Mouse (Mus musculus) layer of hippocampus, adult 18-20 months (tissue): ENCODE data around the gene Chtf18. TPM values are rescaled to one million over a fixed set of nuclear protein-coding genes. Genes with fewer than 3 reads are reported as not detected.

Source experiments
- DNase-seq, 2 experiments: peaks; one replicate each; pipeline ENCODE4 v3.0.0; 2022; ENCODE audit warnings: low spot score in 2 of 2
- microRNA-seq, 2 experiments: library from miRNA; unstranded; fragments of <30 nt; microRNA quantifications; one replicate each; pipeline ENCODE4 v1.2.0; 2021
- total RNA-seq, 2 experiments: library from RNA; stranded (reverse); gene quantifications; 2 replicates each; pipeline ENCODE4 v1.2.3; 2021

Gene Chtf18
- total RNA-seq, 2 experiments from 2014 or later, result 1.5 to 1.8 TPM

GRCm38 (mm10) chr17:25672982-25673381 is 54.2 kb downstream of the Chtf18 start:
- peak in 1 of 2 experiments; percentile 38 for DNase-seq

Small RNAs within 50 kb of the gene (microRNA-seq; reads per million reads assigned to microRNA genes)
- 0 reads per million in 2 experiments for gene Gm25083

Other genes with a start within 250 kb of the Chtf18 start
- gene Sstr5, start 230.1 kb downstream of the Chtf18 start, total RNA-seq, result under 1 TPM; 0.15 to 0.47 TPM
- gene Sox8, start 156.7 kb downstream of the Chtf18 start, total RNA-seq, result 10 to 100 TPM; 55.6 to 60.1 TPM
- 10 to 100 TPM; 24.9 to 25.6 TPM for gene Lmf1, start 148.3 kb downstream of the Chtf18 start, total RNA-seq
- 100 to 1,000 TPM; 130 to 131 TPM for gene Gng13, start 10.2 kb downstream of the Chtf18 start, total RNA-seq
- 10 to 100 TPM; 63.5 to 64.1 TPM for gene Rpusd1, start 251 bp upstream of the Chtf18 start, total RNA-seq
- under 1 TPM in 1 of 2 experiments, not detected in 1; 0.13 TPM for gene Mslnl, start 8.6 kb upstream of the Chtf18 start, total RNA-seq
- gene Msln, start 27.0 kb upstream of the Chtf18 start, total RNA-seq, result 1 to 10 TPM in 1 of 2 experiments, under 1 TPM in 1; 0.46 to 1.2 TPM
- gene Narfl, start 46.4 kb upstream of the Chtf18 start, total RNA-seq, result 10 to 100 TPM; 30.6 to 38.5 TPM
- gene Haghl, start 58.3 kb upstream of the Chtf18 start, total RNA-seq, result 100 to 1,000 TPM; 103 to 109 TPM
- gene Ccdc78, start 59.2 kb upstream of the Chtf18 start, total RNA-seq, result under 1 TPM; 0.36 to 0.40 TPM
- 10 to 100 TPM; 88.8 to 99.3 TPM for gene Fam173a, start 65.5 kb upstream of the Chtf18 start, total RNA-seq
- 1 to 10 TPM in 1 of 2 experiments, under 1 TPM in 1; 0.47 to 1.8 TPM for gene AC134908.4, start 68.2 kb upstream of the Chtf18 start, total RNA-seq
- gene Metrn, start 69.7 kb upstream of the Chtf18 start, total RNA-seq, result 10 to 100 TPM; 81.1 to 83.3 TPM
- 100 to 1,000 TPM; 664 to 720 TPM for gene Fbxl16, start 81.7 kb upstream of the Chtf18 start, total RNA-seq
- 10 to 100 TPM; 22.6 to 26.4 TPM for gene Wdr24, start 96.2 kb upstream of the Chtf18 start, total RNA-seq
- 10 to 100 TPM; 52.7 to 55.5 TPM for gene Jmjd8, start 101.4 kb upstream of the Chtf18 start, total RNA-seq
- gene Stub1, start 106.0 kb upstream of the Chtf18 start, total RNA-seq, result 100 to 1,000 TPM; 158 to 165 TPM
- gene Rhbdl1, start 109.9 kb upstream of the Chtf18 start, total RNA-seq, result 10 to 100 TPM; 42.1 to 43.4 TPM
- gene Gm20683, start 114.3 kb upstream of the Chtf18 start, total RNA-seq, result 10 to 100 TPM; 21.9 to 22.1 TPM
- 100 to 1,000 TPM in 1 of 2 experiments, 10 to 100 TPM in 1; 98.3 to 109 TPM for gene Rhot2, start 117.4 kb upstream of the Chtf18 start, total RNA-seq
- gene Wdr90, start 134.1 kb upstream of the Chtf18 start, total RNA-seq, result 10 to 100 TPM; 20.1 to 21.7 TPM
- 10 to 100 TPM; 23.3 to 23.7 TPM for gene Mcrip2, start 141.3 kb upstream of the Chtf18 start, total RNA-seq
- gene Mettl26, start 147.7 kb upstream of the Chtf18 start, total RNA-seq, result 10 to 100 TPM; 36.3 TPM
- 1 to 10 TPM; 1.7 to 2.2 TPM for gene Wfikkn1, start 153.4 kb upstream of the Chtf18 start, total RNA-seq
- gene Rab40c, start 192.3 kb upstream of the Chtf18 start, total RNA-seq, result 10 to 100 TPM; 49.4 to 54.7 TPM
- 100 to 1,000 TPM; 108 to 113 TPM for gene Pigq, start 217.5 kb upstream of the Chtf18 start, total RNA-seq
- under 1 TPM; 0.32 to 0.36 TPM for gene Nhlrc4, start 217.5 kb upstream of the Chtf18 start, total RNA-seq
- under 1 TPM; 0.99 TPM for gene A930017K11Rik, start 225.1 kb upstream of the Chtf18 start, total RNA-seq